Mouse (Mus musculus): ENCODE measurements at regions not wholly inside any gene's neighbourhood (a gene's known extent, or its start where the extent isn't known, plus 50 kb on each side); places are given as distances from the start of the nearest gene placed in this dataset.
A peak's percentile ranks its signal among the peaks of the same experiment; 100 is the strongest.

DNA sequence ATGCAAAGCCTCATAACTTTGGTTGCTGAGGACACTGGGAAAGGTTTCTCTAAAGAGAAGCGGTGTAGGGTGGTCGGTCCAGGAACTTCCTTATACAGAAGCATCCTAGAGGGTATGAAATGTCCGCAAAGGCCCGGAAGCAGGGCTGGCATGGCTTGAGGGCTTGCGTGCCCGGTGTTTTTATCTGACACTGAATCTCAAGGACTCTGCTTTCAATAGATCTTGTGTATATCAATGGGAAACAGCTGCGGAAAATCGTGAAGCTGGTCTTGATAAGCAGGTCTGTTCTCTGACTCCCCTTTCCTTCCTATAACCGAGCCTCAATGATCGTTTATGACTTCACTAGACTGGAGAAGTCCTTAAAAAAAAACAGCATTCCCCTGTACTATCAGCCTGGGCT, 580.4 kb upstream of the Gm19410 start:
- DNase-seq (ENCODE audit: low spot score in 2 of 2) = no peak

DNA sequence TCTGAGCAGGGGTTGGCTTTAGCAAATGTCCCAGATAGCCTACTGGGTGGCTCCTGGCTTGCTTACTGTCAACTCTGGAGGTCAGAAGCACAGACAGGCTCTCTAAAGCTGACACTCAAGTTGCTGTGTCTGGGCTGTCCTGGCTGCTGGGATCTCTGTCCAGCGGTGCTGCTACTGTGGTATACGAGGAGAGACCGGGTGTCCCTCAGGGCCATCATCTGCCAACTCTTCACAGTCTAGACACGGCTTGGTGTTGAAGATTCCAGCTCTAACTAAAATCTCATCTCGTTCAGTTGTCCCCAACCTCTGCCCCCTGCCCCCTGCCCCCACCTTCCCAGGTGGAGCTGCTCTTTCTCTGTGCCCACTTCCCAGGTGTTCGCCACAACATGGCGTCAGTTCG, 577.1 kb upstream of the Gm19410 start:
- DNase-seq (ENCODE audit: low spot score in 2 of 2) = no peak

DNA sequence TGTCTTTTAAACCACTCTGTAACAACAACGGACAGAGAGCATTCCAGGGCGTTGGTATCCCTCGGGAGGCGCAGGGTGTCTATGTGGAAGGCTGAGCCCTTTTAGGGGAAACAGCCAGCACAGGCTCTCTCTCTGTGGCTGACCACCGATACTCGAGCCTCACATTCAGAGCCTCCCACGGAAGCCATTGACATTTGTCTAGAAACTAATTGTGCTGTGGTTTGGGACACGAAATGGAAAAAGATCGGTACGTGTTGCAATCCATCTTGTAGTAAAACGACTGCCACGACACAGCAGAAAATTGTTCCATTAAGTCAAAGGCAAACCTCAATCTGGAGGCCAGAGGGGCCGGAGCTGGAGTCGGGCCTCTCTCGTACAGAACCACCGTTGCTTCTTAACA, 575.9 kb upstream of the Gm19410 start:
- DNase-seq (ENCODE audit: low spot score in 2 of 2) = no peak

DNA sequence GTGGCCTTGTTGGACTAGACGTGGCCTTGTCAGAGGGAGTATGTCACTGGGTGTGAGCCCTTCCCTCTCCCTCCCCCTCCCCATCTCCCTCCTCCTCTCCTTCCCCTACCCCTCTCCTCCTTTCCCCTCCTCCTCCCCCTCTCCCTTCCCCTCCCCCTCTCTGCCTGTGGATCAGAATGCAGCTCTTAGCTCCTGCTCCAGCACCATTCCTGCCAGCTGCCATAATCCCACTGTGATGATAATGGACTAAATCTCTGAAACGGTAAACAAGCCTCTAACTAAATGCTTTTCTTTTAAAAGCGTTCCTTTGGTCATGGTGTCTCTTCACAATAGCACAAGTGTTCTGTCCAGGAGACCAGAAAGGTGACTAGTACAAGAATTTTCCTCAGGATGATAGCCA, 573.1 kb upstream of the Gm19410 start:
- DNase-seq (ENCODE audit: low spot score in 2 of 2) = no peak

DNA sequence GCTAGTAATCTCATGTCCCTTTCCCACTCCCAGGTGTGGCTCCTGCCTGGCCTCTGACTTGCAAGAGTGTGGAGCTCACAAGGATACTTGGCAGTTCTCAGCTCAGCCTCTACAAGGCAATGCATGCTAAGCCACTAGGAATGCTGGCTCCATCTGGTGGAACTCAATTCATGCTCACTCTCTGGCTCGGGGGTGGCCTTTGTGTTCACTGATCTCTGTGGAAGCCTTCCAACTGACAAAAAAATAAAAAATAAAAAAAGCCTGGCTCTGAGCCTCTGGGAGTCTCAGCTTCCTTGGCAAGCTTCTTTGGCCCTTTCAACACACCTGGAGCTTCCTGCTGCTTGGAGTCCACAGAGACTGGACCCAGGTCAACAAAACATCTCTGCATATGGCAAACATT, 571.8 kb upstream of the Gm19410 start:
- no peak for DNase-seq (ENCODE audit: low spot score in 2 of 2)

DNA sequence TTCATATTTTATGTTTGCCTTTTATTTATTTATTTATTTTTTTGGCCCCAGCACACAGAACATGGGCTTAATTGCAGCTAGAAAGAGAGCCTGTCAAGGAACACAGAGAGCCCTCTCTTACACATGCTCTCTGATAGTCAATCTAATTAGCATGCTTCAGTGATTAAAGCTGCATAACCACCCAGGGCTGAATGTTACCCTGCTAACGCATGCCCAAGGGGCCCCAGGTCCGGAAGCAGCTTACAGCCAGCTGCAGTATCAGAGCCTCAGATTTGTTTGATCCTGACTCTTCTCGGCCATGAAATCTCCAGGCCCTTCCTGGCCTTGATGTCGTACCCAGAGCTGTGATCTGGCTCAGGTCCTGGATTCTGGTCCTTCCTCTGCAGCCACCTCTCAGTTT, 569.4 kb upstream of the Gm19410 start:
- DNase-seq (ENCODE audit: low spot score in 2 of 2) = no peak

DNA sequence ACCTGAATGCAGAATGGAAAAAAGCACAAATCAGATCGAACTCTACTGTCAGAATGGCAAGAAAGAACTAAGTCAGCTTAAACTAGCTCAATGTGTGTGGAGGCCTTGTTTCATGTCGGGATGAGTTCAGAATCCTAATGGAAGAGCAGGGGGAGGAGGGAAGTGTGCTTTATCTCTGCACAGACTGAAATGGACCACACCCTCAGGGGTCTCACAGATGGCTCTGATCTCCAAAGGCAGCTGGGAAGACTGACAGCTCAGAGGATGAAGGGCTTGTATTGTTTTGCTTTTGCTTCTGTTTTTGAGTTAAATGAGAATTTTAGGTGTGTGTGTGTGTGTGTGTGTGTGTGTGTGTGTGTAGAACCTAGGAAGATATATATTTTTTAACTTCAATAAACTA, 566.8 kb upstream of the Gm19410 start:
- no peak for DNase-seq (ENCODE audit: low spot score in 2 of 2)

DNA sequence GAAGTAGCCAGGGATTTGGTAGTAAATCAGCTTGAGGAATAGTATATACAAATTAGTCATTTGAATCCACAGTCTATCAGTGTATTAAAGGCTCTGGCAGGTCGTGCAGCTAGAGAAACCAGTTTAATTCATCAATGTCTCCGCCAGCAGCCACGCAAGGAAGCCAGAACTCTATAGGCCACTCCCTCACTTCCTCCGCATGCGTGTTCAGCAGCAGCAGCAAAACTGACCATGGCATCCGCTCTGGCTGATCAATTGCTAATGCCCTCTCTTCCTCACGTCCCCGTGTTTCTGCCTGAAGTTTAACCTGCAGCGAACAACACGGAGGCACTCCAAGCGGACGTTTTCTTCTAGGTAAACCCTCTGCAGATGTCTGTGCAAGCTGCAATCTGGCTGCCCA, 564.2 kb upstream of the Gm19410 start:
- DNase-seq (ENCODE audit: low spot score in 2 of 2) = peak in 1 of 2 experiments; percentile 63

DNA sequence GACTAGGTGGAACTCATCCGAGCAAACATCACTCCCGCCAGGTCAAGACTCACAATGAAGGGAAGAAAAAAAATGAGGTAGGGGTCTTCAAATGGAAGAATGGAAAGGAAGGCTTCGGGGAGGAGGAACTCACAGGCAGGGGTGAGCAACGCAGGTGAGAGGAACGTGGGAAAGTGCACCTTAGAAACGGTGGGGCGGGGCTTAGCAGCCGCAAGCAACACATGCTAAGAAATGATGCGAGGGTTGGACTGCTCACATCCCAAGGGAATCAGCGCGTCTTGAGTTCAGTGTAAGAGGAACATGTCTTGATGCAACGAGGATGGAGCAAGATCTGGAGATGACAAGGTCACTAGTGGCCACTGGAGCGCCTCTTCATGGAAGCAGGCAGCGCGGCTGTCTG, 560.6 kb upstream of the Gm19410 start:
- no peak for DNase-seq (ENCODE audit: low spot score in 2 of 2)

DNA sequence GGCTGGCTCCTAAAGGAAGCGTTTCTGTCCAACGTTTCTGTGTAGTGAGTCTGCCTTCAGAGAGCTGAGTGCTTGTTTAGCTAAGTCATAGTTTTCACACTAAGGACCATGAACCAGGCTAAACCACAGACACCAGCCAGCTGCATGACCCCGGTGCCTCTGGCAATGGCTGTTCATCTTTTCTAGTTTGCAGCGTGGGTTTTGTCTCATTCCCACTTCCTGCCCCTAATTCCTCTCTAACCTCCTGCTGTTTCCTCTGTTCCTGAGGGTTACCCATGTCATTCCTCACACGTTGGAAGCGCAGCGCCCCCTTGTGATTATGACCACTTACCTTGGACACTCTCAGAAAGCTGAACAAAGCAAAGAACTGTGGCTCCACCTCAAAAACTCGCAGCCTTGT, 560.1 kb upstream of the Gm19410 start:
- peak; percentile 19 to 24 for DNase-seq (ENCODE audit: low spot score in 2 of 2)

DNA sequence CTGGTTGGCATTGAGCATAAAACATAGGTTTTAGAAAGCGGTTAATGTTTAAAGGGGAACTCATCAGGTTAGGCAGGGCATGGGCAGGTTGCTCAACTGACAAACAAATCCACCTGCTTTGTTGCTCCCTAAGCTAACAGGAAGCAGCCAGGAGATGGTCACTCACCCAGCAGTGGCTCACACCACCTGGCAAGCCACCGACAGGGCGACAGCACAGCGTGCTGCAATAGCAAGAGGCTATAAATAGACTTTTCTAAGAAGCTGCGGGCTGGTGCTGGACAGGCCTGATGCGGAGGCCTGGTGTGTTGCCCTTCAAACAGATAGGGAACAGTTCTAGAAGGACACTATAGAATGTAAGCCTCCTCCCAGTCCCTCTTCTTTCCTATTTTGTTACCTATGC, 559.3 kb upstream of the Gm19410 start:
- peak in 1 of 2 experiments; percentile 24 for DNase-seq (ENCODE audit: low spot score in 2 of 2)

DNA sequence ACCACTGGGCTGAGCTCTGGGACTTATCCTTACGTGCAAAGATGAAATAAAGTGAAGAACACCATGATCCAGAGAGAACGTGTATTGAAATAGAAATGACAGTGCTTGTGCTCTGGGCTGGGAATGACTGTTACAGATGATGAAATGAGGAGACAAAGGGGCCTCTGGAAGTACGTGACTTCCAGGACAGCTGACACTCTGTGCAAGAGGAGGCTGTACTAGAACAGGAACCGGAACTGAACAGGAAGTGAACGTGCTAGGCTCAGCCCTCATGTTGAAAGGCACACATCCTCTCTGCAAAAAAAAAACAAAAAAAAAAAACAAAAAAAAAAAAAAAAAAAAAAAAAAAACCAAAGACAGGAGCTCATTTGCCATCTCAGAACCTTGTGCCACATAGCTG, 557.2 kb upstream of the Gm19410 start:
- DNase-seq (ENCODE audit: low spot score in 2 of 2) = no peak

DNA sequence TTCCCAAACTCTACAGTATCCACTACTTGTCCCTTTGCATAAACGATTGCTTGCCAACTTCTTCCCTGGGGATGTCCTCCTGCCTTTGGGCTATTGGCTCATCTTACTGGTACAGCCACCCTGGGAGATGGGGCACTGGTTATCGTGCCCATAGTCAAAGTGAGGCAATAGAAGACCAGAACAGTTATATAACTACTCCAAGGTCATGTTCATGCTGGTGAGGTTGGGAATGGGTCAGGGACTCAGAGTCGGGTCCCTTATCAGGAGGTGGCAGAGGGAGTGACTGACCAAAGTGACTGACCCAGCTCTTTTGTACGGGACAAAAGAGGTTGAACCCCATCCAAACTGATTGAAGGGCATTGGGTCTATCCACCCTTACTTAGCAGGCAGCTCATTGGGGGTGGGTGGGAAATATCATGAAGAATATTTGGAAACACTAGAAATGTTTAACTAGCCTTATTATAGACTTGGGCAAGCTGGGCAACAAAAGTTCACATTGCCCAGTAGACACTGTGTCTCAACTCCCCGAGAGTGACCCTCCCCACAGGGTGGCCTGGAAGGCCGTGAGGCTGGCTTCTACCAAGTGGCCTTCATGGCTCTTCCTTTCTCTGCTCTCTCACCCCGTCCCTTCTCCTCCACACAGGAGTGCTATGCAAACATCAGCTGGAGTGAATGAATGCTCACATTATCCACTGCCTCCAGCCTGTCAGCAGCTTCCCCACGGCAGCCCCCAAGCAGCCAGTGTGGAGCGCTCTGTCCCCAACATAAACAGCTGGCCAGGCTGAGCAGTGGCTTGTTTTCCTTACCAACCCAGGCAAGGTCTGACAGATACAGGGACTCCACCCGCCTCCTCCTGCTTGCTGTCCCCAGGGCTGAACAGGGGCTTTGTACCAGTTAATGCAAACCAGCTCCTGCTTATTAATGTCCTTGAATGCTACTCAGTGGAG, 553.8 kb upstream of the Gm19410 start:
- no peak for DNase-seq (ENCODE audit: low spot score in 2 of 2)

DNA sequence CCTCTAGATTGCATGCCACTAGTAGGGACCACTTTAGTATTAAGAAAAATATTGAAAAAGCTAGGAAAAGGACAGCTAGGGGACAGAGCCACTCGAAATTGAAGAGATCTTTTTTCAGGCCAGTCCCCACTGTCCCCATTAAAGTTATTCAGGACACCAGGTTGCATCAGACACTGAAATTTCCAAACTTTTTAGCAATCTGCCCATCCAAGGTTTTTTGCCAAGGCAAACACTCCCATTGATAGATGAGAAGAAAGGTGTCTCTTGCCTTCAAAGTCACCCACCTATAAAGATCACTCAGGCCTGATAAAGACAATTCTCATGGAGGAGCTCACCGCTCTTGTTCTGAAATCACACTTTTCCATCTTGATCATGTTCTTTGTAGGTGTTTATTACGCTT, 552.1 kb upstream of the Gm19410 start:
- DNase-seq (ENCODE audit: low spot score in 2 of 2) = no peak

DNA sequence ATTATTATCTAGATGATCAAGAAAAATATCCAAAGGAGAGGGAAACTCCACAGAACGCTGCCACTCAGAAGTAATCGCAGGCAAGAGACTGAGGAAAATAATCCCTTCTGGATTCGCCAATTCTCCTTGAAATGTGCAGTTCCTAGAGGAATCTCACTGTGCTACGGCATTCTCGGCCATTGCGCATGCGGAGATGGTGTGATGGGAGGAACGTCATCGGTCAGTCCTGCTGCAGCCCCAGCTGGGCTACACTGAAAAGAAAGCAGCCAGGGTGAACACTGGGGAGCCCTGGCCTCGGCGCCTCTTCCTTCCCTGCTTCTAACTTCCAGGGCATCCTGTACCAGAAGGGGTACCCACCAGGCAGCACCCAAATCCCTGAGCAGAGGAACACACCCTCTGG, 548.0 kb upstream of the Gm19410 start:
- no peak for DNase-seq (ENCODE audit: low spot score in 2 of 2)

DNA sequence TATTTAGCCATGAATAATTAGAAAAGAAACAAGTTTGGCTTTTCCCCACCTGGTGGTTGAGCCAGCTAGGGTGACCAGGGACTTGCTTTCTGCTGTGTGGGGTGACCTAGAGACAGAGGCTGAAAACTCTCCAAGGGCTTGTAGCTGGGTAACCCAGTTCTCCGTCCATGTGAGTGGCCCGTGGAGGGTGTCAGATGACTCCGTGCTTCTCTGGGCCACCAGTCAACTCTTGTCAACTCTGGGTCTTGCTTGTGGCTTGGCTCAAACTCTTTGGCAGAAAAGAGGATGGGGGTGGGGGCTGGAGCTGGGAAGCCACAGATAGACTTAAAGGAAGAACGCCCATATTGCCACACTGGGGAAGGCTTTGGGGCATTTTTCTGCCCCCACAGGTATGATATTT, 547.3 kb upstream of the Gm19410 start:
- DNase-seq (ENCODE audit: low spot score in 2 of 2) = no peak

DNA sequence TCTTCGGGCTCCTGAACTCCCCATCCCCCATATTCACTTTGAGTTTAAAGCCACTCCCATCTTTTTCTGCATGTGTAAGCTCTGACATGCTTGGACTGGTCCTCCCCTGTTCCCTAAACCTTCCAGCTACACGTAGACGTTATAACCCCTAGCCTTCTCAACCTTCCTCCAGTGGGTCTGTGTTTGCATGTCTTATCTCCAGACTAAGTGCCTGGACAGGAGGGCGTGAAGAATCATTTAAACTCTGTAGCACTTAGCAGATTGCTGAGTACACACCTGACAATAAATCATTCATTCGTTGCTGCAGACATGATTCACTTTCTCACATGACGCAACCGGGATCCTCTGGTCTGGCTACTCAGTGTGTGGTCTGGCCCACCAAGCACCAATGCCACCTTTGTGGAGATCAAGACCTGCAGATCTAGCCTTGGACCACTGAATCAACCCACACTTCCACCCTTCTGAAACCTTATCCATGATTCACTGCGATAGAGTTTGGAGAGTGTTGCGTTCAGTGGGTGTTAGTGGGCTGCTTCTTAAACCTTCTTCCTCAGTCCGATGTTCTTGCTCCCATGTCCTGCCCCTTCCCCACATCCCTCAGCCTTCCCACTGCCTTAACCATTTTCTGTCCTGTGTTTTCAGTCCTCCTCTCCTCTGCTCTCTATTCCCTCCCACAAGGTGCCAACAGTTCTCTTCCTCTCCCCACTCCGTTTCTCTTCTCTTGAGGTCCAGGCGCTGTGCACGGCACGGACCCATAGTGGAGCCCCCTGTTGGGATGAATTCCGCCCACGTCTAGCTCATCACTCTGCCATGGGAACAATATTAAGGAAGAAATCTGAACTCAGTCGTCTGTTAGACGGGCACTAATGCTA, 541.3 kb upstream of the Gm19410 start:
- peak; percentile 30 to 56 for DNase-seq (ENCODE audit: low spot score in 2 of 2)

DNA sequence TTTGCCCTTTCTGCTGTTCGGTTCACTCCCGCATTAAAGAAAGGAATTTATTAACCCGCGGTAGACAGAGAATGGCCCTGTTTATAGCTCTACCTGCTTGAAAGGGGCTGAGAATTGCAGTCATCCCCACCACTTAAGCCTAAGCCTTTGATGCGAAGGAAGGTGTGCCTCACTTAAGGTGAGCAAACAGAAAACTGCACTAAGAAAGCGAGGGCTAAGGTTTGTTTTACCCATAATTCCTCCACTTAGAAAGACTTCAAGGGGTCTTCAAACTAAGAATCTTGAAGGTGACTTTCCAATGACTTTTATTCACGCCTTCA, 540.7 kb upstream of the Gm19410 start:
- no peak for DNase-seq (ENCODE audit: low spot score in 2 of 2)

DNA sequence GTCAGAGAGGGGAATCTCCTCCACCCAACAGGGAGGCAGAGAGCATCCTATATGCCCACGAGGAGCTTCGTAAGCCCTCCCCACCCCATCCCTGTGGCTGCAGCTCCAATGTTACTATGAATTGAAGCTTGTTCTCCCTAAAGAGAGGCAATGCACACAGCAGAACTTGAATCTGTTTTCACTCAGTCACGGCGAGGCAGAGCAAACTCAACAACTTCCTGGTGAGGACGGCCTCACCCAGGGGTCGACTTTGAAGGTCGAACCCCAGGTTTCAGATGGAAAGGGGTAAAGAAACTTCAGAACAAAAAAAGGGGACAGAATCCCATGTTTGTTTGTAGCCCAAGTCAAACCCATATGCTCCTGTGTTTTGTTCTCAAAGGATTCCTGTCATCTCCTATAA, 538.5 kb upstream of the Gm19410 start:
- no peak for DNase-seq (ENCODE audit: low spot score in 2 of 2)

DNA sequence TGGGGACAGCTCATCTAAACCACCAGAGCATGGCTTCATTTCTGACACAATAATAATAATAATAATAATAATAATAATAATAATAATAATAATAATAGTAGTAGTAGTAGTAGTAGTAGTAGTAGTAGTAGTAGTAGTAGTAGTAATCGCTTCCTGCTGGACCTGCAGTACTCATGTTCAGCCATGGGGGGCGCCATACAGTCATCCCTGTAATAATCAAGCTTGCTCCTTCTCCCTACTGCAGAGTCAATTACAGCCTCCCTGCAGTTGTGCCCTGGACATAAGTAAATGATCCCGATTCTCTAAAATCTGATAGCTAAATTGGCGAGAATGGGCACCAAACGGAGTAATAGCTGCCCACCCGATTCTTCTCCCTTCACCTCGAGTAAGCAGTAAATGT, 537.1 kb upstream of the Gm19410 start:
- no peak for DNase-seq (ENCODE audit: low spot score in 2 of 2)

DNA sequence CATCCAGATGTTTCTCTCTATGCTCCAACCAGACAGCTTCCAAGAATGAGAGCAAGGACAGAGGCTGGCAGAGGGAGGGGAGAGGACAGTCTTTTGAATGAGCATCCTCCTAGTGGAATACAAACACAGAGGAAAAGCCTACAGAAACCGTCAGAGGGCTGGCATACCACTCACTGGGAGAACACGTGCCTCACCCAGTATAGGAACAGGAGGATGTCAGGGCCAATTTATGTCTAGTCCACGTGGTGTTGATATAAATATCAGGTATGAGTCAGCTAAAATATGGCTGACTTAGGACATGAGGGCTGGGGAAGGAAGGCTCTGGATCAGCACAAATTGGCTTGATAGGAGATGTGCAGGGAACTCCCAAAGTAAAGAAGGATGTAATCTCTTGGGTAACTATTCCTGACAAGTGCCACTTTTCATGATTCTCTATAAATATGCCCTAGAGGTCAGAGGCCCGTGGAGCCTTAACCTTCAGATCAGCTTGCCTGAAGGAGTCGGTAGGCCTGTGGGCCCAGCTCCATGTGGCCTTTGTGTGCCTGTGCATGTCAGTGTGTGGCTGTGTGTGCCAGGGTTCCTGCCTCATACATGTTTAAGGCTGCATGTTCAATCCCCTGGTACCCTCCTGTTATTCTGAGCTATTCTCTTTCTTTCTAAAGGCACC, 531.9 kb upstream of the Gm19410 start:
- DNase-seq (ENCODE audit: low spot score in 2 of 2) = no peak

DNA sequence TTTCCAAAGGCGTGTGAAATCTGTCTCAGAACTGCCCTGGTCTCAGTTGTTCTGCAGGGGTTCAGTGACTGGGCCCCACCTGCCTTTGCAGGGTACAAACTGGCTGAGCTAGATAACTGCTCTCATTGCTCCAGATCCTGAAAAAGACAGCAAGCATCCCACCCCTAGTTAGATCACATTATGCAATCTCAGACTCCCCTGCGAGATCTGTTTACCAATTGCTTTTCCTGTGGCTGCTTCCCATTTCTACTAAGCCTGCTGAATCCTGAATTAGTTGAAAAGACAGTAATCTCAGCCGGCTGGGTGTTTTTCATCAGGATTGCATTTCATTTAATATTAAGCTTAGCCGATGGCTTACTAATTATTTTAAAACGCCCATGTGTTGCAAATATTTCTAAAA, 531.2 kb upstream of the Gm19410 start:
- no peak for DNase-seq (ENCODE audit: low spot score in 2 of 2)

All from urinary bladder, adult 18-20 months (tissue).